Comparison of ENCODE assay signal across 8 mouse cellular contexts in genomic region chr12:72085329-72086165, GRCm38 (mm10). TPM values are rescaled to one million over a fixed set of nuclear protein-coding genes. Genes with fewer than 3 reads are reported as not detected.
DNase-seq lines count a peak whose midpoint lies in the region; ATAC-seq lines count a peak whose summit lies in the region.

Gene L3hypdh, minus strand, starts transcription at chr12:72085439.
Gene Jkamp, plus strand, starts transcription at chr12:72085589.

- H3K9me3 ChIP-seq in forebrain, embryonic 14.5 days (replicated peaks; ENCODE audit: control insufficient read depth, low read length) = no peaks in the 10 kb centered on the region
- H3K9me3 ChIP-seq in neural tube, embryonic 15.5 days (replicated peaks) = no peaks in the 10 kb centered on the region

- ATAC-seq in forebrain, embryonic 14.5 days = peak; percentile 96
- peak; percentile 96 for ATAC-seq in neural tube, embryonic 15.5 days (ENCODE audit: low FRiP score)

- no peaks in the 10 kb centered on the region for H3K27me3 ChIP-seq in forebrain, embryonic 14.5 days (replicated peaks; ENCODE audit: control insufficient read depth, insufficient read depth, low read length)
- no peaks in the 10 kb centered on the region for H3K27me3 ChIP-seq in neural tube, embryonic 15.5 days (replicated peaks)

- intact Hi-C loops in heart, postnatal 14 days (cut with DNase I) = loop anchor here (10.0 kb wide), 1 partner anchor 449 kb away; the partner anchor contains the start of gene Pcnx4

- H3K27ac ChIP-seq in forebrain, embryonic 14.5 days (ENCODE audit: low read depth, low read length) = peak within 1 kb of the TSS; percentile 97
- H3K27ac ChIP-seq in neural tube, embryonic 15.5 days (replicated peaks) = peak within 1 kb of the TSS; percentile 97

- WGBS in forebrain, embryonic 14.5 days = under 1% methylated on average over 60 of the region's 60 CpGs
- WGBS in neural tube, embryonic 15.5 days = under 1% methylated on average over 59 of the region's 60 CpGs

- peaks cover 8% of the 10 kb centered on the region for H3K36me3 ChIP-seq in forebrain, embryonic 14.5 days (ENCODE audit: control insufficient read depth, insufficient read depth, low read length)
- peaks cover 7% of the 10 kb centered on the region for H3K36me3 ChIP-seq in neural tube, embryonic 15.5 days

- peaks cover 10% of the 10 kb centered on the region for H3K4me1 ChIP-seq in forebrain, embryonic 14.5 days (ENCODE audit: control insufficient read depth, insufficient read depth, low read length)
- H3K4me1 ChIP-seq in neural tube, embryonic 15.5 days = peaks cover 44% of the 10 kb centered on the region

- peak; percentile 100 for DNase-seq in ES-CJ7 (ENCODE audit: low read depth, low spot score)
- DNase-seq in cerebellum, adult 11 months = peak; percentile 97
- peak; percentile 100 for DNase-seq in forebrain, embryonic 14.5 days (ENCODE audit: low spot score)
- DNase-seq in heart, postnatal 14 days = peak; percentile 99 to 100
- DNase-seq in layer of hippocampus, adult 11-12 months (ENCODE audit: low spot score) = peak; percentile 99
- peak; percentile 100 for DNase-seq in lung, adult 18-20 months
- DNase-seq in testis, postnatal 14 days (ENCODE audit: low spot score) = peak; percentile 99

- peak within 1 kb of the TSS; percentile 71 for H3K4me3 ChIP-seq in forebrain, embryonic 14.5 days (ENCODE audit: low read depth, low read length)
- peak within 1 kb of the TSS; percentile 61 for H3K4me3 ChIP-seq in neural tube, embryonic 15.5 days (replicated peaks)

- peak within 1 kb of the TSS; percentile 90 for H3K9ac ChIP-seq in forebrain, embryonic 14.5 days (ENCODE audit: low read length)
- H3K9ac ChIP-seq in neural tube, embryonic 15.5 days (replicated peaks) = peak within 1 kb of the TSS; percentile 68

- H3K4me2 ChIP-seq in forebrain, embryonic 14.5 days (ENCODE audit: low read length) = peak within 1 kb of the TSS; percentile 84
- peak within 1 kb of the TSS; percentile 87 for H3K4me2 ChIP-seq in neural tube, embryonic 15.5 days

RNA-seq across cellular contexts. Expression of gene L3hypdh, which starts in this region (rescaled TPM):
- 9.5 and 10.4 TPM in 2 replicates for polyA plus RNA-seq in forebrain, embryonic 14.5 days (2014; fragmentation: Nextera tagmentation; extraction: Ambion mirVana)
- 1 to 10 TPM; 8.3 to 8.6 TPM for total RNA-seq in heart, postnatal 14 days (2021)
- 11.7 and 14.4 TPM in 2 replicates for polyA plus RNA-seq in neural tube, embryonic 15.5 days (2015; fragmentation: Nextera tagmentation; extraction: Ambion mirVana)

RNA-seq across cellular contexts. Expression of gene Jkamp, which starts in this region (rescaled TPM):
- polyA plus RNA-seq in forebrain, embryonic 14.5 days (2014; fragmentation: Nextera tagmentation; extraction: Ambion mirVana) = 85.2 and 87.1 TPM in 2 replicates
- 10 to 100 TPM; 24.5 to 26.4 TPM for total RNA-seq in heart, postnatal 14 days (2021)
- polyA plus RNA-seq in neural tube, embryonic 15.5 days (2015; fragmentation: Nextera tagmentation; extraction: Ambion mirVana) = 117 and 130 TPM in 2 replicates

Comparison
In these comparisons a context has a peak if more than half of its experiments do, and no peak if none do; other contexts are left out.
1. Peak in every context shown above with its lines: DNase-seq, ATAC-seq, H3K4me3 ChIP-seq and H3K27ac ChIP-seq.